Mouse (Mus musculus) ovary, adult 18-20 months (tissue): ENCODE measurements around the gene 9430097D07Rik.
A peak's percentile ranks its signal among the peaks of the same experiment; 100 is the strongest.

Experiments used
- DNase-seq: peaks from one replicate; pipeline ENCODE4 v3.0.0; 2022; ENCODE audit warnings: low spot score, mixed read lengths

The 9430097D07Rik gene

DNA sequence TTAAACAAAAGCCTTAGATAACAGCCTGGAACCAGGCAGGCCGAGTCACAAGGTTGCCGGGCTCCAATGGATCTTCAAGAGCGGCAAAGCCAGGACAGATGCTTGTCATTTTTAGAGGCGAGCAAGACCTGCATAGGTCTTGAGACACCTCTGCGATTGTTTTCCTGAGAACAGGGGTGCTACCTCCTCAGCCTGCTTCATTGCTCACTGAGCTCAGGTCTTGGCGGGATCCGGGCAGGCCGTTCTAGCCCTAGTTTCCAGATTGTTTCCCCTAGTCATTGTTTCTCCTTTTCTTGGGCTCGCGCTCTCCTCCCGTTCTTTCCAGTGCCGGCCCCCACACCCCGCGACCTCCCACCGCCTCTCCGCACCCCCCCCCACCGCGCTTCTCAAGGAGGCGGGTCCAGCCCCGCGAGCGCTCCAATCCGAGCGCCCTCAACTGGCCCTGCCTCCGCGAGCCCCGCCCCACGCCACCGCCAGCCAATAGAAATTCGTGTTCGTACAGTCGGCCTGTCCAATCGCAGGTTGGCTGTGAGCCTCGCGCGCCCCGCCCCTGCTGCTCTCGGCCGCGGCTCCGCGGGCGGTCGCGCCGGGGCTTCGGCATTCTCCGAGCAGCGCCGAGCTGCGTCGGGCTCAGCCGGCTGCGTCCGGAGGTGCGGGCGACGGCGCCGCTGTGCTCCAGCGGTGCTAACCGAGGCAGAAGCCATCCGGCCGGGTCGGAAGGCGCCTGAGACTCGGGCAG is 40.6 kb downstream of the 9430097D07Rik start, which contains the start of gene Fam102a:
Gene Fam102a, plus strand, starts transcription at position 600 of the 739 bp plus-strand sequence.
- peak; percentile 98 for DNase-seq

DNA sequence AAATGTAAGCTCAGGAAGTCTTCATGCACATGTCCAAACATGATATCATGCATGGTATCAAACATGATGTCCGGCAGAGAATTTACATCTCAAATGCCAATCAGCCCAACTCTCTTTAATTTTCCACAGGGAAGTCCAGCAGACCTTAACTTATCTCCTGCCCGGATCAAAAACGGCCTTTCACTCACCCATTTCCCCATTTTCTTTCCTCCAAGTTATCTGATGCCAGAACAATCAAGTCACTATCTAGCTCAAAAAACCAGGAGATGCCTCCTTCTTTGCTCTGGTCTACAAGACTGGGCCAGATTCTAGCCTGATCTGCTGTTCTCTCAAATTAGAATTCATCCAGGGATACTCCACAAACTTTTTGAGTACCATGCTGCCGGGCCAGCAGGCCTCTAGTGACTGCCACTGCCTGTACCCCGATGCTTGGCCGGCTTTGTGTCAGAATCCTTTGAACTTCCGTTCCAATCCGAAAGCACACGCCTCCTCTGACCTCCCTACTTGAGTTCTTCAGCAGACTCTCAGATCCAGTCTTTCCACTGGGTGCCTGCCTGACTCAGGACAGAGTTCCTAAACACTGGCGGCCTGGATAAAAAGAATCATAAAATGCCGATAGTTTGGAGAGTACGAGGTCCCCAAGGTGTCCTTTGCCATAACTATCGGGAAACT is 41.3 kb downstream of the 9430097D07Rik start:
- DNase-seq, result no peak

DNA sequence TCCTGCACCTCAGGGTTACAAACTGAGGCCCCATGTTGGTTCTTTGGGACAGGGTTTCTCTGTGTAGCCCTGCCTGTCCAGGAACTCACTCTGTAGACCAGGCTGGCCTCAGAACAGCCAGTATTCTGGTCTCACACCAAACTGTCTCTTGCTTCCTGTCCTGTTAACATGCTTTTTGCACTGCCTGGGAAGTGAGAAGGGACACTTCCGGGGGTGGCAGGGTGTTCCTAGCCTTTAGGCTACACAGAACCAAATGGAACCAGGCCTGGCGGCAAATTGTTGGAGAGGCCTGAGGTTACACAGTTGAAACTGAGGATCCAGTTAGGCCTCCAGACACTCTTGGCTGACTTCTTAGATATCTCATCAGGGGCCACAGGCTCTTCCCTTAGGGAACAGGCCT is 42.3 kb downstream of the 9430097D07Rik start:
- no peak for DNase-seq

DNA sequence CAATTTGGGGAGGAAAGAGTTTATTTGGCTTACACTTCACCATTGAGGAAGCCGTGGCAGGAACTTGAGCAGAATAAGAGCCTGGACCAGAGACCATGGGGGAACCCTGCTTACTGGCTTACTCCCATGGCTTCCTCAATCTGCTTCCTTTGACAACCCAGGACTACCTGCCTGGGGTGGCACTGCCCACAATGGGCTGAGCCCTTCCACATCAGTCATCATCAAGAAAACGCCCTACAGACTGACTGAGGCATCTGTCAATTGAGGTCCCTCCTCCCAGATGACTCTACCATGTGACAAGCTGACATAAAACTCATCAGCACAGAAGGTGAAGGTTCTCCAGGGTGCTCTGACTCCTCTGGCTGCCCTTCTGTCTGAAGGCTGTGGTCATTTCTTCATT is 45.0 kb downstream of the 9430097D07Rik start:
- DNase-seq, result no peak

DNA sequence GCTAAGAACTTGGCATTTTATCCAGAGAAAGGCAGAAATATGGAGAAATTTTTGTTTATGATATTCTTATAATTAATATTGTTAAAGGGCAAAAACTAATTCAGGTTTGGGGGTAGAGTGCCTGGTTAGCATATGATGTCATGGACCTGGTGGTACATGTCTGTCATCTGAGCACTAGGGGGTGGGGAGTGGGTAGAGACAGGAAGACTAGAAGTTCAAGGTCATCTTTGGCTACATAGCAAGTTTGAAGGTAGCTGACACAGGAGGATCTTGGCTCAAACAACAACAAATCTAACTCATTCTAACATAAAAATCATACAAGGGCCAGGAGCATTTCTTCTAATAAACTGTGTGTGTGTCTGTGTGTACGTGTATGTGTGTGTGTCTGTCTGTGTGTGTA is 47.2 kb downstream of the 9430097D07Rik start:
- DNase-seq, result no peak

DNA sequence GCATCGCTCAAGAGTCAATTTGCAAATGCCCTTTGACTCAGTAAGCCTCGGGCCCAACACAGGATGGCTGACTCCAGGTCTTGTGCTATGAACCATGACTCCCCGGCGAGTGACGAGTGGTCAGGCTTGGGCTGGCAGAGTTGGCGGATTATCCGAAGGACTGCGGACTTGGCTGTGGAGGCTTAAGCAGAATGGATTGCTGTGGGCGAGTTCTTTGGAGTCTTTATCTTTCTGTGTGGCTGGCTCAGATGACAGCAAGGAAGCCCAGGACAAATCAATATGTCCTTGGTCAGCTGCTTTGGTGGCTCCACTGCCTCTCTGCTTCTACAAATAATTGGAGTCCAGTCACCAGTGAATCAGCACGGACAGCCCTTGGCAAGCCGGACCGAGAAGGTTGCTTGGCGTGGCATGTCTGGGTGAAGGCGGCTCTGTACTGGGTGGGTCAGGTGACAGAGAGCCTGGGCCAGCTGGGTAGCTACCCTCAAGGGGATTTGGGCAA is 48.0 kb downstream of the 9430097D07Rik start:
- no peak for DNase-seq

DNA sequence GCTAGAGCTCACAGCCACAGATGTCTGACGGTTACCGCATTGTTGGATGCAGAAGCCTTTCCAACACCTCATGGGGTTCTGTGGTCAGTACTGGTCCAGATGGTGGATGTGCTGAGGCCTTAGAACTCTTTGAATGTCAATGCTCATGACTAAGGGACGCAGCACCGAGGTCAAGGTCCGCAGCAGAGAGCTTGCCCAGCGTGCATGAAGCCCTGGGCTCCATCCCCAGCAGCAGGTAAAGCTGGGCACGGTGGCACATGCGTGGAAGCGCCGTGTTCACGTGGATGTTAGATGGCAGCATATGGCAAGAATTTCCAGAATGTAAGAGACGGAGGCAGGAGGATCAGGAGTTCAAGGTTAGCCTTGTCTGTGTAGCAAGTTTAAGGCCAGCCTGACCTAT is 49.7 kb downstream of the 9430097D07Rik start:
- no peak for DNase-seq

DNA sequence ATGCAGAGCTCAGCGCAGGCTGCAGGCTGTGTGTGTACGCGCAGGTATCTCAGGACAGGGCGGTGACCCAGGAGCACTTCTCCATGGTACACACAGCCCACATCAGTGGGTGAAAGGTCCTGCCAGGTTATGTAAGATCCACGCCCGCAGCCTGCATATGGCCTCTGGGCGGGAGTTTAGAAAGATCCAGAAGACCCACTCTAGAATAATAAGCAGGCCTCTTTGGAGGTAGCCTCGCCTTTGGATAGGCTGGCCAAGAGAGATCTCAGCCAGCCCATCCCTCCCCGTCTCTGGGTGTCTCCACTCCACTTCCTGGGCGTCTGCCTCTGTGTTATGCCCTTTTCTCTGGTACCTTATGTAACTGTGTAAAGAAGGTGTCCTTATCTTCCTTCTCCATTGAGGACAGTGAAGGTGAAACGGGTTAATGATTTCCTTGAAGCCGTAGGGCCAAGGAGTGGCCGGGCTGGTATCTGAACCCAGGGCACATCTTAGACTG is 50.9 kb downstream of the 9430097D07Rik start:
- no peak for DNase-seq
